Mouse (Mus musculus): ENCODE measurements around the gene Cenpe. TPM values are rescaled to one million over a fixed set of nuclear protein-coding genes. Genes with fewer than 3 reads are reported as not detected.

The Cenpe gene
- 2.5 TPM for polyA plus RNA-seq (2014; fragmentation: Illumina TruSeq; extraction: RNeasy Lipid Tissue Mini Kit (QIAGEN cat#74804); ENCODE audit: low read depth, low replicate concordance)

GRCm38 (mm10) chr3:135211805-135212657, at the start of gene Cenpe:
Cenpe (plus strand) TSS chr3:135212537.

GRCm38 (mm10) chr3:135280669-135281415, 68.5 kb downstream of the Cenpe start, which contains the start of gene Bdh2:
Bdh2 (plus strand) TSS chr3:135281221.

GRCm38 (mm10) chr3:135307411-135308259, 95.3 kb downstream of the Cenpe start, which contains the start of gene Slc9b2:
Slc9b2 (plus strand) TSS chr3:135307700.

Other genes with a start within 250 kb of the Cenpe start
- gene Bdh2, start 68.7 kb downstream of the Cenpe start, polyA plus RNA-seq (2014; fragmentation: Illumina TruSeq; extraction: RNeasy Lipid Tissue Mini Kit (QIAGEN cat#74804); ENCODE audit: low read depth, low replicate concordance), result 6.0 TPM
- gene Slc9b2, start 95.2 kb downstream of the Cenpe start, polyA plus RNA-seq (2014; fragmentation: Illumina TruSeq; extraction: RNeasy Lipid Tissue Mini Kit (QIAGEN cat#74804); ENCODE audit: low read depth, low replicate concordance), result 2.1 TPM
- gene Slc9b1, start 135.5 kb downstream of the Cenpe start, polyA plus RNA-seq (2014; fragmentation: Illumina TruSeq; extraction: RNeasy Lipid Tissue Mini Kit (QIAGEN cat#74804); ENCODE audit: low read depth, low replicate concordance), result 4.1 TPM
- 41.8 TPM for gene Cisd2, start 211.4 kb downstream of the Cenpe start, polyA plus RNA-seq (2014; fragmentation: Illumina TruSeq; extraction: RNeasy Lipid Tissue Mini Kit (QIAGEN cat#74804); ENCODE audit: low read depth, low replicate concordance)
- 244 TPM for gene Ube2d3, start 225.6 kb downstream of the Cenpe start, polyA plus RNA-seq (2014; fragmentation: Illumina TruSeq; extraction: RNeasy Lipid Tissue Mini Kit (QIAGEN cat#74804); ENCODE audit: low read depth, low replicate concordance)